Mouse (Mus musculus): ENCODE results near the gene Runx1. TPM values are rescaled to one million over a fixed set of nuclear protein-coding genes. Genes with fewer than 3 reads are reported as not detected.

Runx1 gene
- polyA plus RNA-seq, 1 experiment from 2014 or later, result 4.2 TPM

DNA sequence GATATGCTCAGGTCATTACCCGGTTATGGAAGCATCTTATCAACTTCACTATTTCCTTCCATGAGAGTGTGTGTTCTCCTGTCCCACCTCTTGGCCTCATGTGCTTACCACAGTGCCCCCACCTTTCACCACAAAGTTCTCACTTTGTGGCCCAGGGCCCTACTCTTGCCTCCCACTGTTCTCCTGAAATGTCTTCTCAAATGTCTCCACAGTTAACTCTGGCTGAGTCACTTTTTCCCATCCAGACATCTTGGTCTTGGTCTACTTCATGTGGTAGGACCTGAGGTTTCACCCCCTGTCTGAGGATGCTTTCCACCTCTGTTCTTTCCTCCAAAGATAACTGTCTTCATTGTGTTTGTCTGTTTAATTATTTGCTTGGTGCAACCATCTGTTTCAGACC lies 77.7 kb downstream of the Runx1 start:
- Histone ChIP-seq H3K9me3 (replicated peaks; ENCODE audit: control insufficient read depth, low read length) (no peaks in the 10 kb centered on the region), H3K36me3 (replicated peaks; ENCODE audit: control insufficient read depth, insufficient read depth, low read depth, low read length) (no peaks in the 10 kb centered on the region), H3K4me1 (ENCODE audit: control insufficient read depth, insufficient read depth, low read length) (no peaks in the 10 kb centered on the region), H3K4me3 (ENCODE audit: low read depth, low read length) (no peak overlapping the region), H3K9ac (replicated peaks; ENCODE audit: low read length) (no peak overlapping the region), H3K4me2 (ENCODE audit: low read depth, low read length) (no peak overlapping the region), H3K27me3 (ENCODE audit: control insufficient read depth, insufficient read depth, low read length) (no peaks in the 10 kb centered on the region), H3K27ac (replicated peaks; ENCODE audit: low read depth, low read length) (no peak overlapping the region)
- WGBS, result 89% methylated on average over 1 of the region's 1 CpGs
- no peak for ATAC-seq (replicated peaks; ENCODE audit: insufficient number of reproducible peaks, low FRiP score, low TSS enrichment, low read depth)
- DNase-seq (ENCODE audit: low spot score), result no peak

- WGBS, result 87% methylated on average over 2 of the region's 2 CpGs
- no peak overlapping the region for H3K4me2 ChIP-seq (ENCODE audit: low read depth, low read length)
- H3K4me1 ChIP-seq (ENCODE audit: control insufficient read depth, insufficient read depth, low read length), result no peaks in the 10 kb centered on the region
- H3K27ac ChIP-seq (replicated peaks; ENCODE audit: low read depth, low read length), result no peak overlapping the region
- ATAC-seq (replicated peaks; ENCODE audit: insufficient number of reproducible peaks, low FRiP score, low TSS enrichment, low read depth) (no peak), DNase-seq (ENCODE audit: low spot score) (no peak)
- H3K9ac ChIP-seq (replicated peaks; ENCODE audit: low read length), result no peak overlapping the region
- no peak overlapping the region for H3K4me3 ChIP-seq (ENCODE audit: low read depth, low read length)
- no peaks in the 10 kb centered on the region for H3K9me3 ChIP-seq (replicated peaks; ENCODE audit: control insufficient read depth, low read length)
- no peaks in the 10 kb centered on the region for H3K36me3 ChIP-seq (replicated peaks; ENCODE audit: control insufficient read depth, insufficient read depth, low read depth, low read length)
- no peaks in the 10 kb centered on the region for H3K27me3 ChIP-seq (ENCODE audit: control insufficient read depth, insufficient read depth, low read length)
These were observed 78.9 kb downstream of the Runx1 start for GRCm38 (mm10) chr16:92747062-92747461.

- Histone ChIP-seq H3K36me3 (replicated peaks; ENCODE audit: control insufficient read depth, insufficient read depth, low read depth, low read length) (no peaks in the 10 kb centered on the region), H3K9me3 (replicated peaks; ENCODE audit: control insufficient read depth, low read length) (no peaks in the 10 kb centered on the region), H3K4me2 (ENCODE audit: low read depth, low read length) (no peak overlapping the region), H3K9ac (replicated peaks; ENCODE audit: low read length) (no peak overlapping the region), H3K27ac (replicated peaks; ENCODE audit: low read depth, low read length) (no peak overlapping the region), H3K4me3 (ENCODE audit: low read depth, low read length) (no peak overlapping the region), H3K27me3 (ENCODE audit: control insufficient read depth, insufficient read depth, low read length) (no peaks in the 10 kb centered on the region), H3K4me1 (ENCODE audit: control insufficient read depth, insufficient read depth, low read length) (no peaks in the 10 kb centered on the region)
- ATAC-seq (replicated peaks; ENCODE audit: insufficient number of reproducible peaks, low FRiP score, low TSS enrichment, low read depth), result no peak
- DNase-seq (ENCODE audit: low spot score), result no peak
- 68% methylated on average over 3 of the region's 3 CpGs for whole genome bisulfite sequencing
These were observed 80.7 kb downstream of the Runx1 start for GRCm38 (mm10) chr16:92745239-92745638.

- Histone ChIP-seq H3K9ac (replicated peaks; ENCODE audit: low read length) (no peak overlapping the region), H3K4me3 (ENCODE audit: low read depth, low read length) (no peak overlapping the region), H3K27ac (replicated peaks; ENCODE audit: low read depth, low read length) (no peak overlapping the region), H3K4me2 (ENCODE audit: low read depth, low read length) (no peak overlapping the region), H3K9me3 (replicated peaks; ENCODE audit: control insufficient read depth, low read length) (no peaks in the 10 kb centered on the region), H3K4me1 (ENCODE audit: control insufficient read depth, insufficient read depth, low read length) (no peaks in the 10 kb centered on the region), H3K27me3 (ENCODE audit: control insufficient read depth, insufficient read depth, low read length) (no peaks in the 10 kb centered on the region), H3K36me3 (replicated peaks; ENCODE audit: control insufficient read depth, insufficient read depth, low read depth, low read length) (no peaks in the 10 kb centered on the region)
- WGBS, result 55% methylated on average over 12 of the region's 12 CpGs
- DNase-seq (ENCODE audit: low spot score) (peak; percentile 56), ATAC-seq (replicated peaks; ENCODE audit: insufficient number of reproducible peaks, low FRiP score, low TSS enrichment, low read depth) (no peak)
These were observed 81.7 kb downstream of the Runx1 start for GRCm38 (mm10) chr16:92744172-92744777.

- no peak overlapping the region for H3K27ac ChIP-seq (replicated peaks; ENCODE audit: low read depth, low read length)
- no peak overlapping the region for H3K4me2 ChIP-seq (ENCODE audit: low read depth, low read length)
- H3K4me3 ChIP-seq (ENCODE audit: low read depth, low read length), result no peak overlapping the region
- H3K9me3 ChIP-seq (replicated peaks; ENCODE audit: control insufficient read depth, low read length), result no peaks in the 10 kb centered on the region
- ATAC-seq (replicated peaks; ENCODE audit: insufficient number of reproducible peaks, low FRiP score, low TSS enrichment, low read depth), result no peak
- no peak for DNase-seq (ENCODE audit: low spot score)
- no peaks in the 10 kb centered on the region for H3K27me3 ChIP-seq (ENCODE audit: control insufficient read depth, insufficient read depth, low read length)
- H3K36me3 ChIP-seq (replicated peaks; ENCODE audit: control insufficient read depth, insufficient read depth, low read depth, low read length), result no peaks in the 10 kb centered on the region
- WGBS, result 71% methylated on average over 4 of the region's 4 CpGs
- H3K9ac ChIP-seq (replicated peaks; ENCODE audit: low read length), result no peak overlapping the region
- H3K4me1 ChIP-seq (ENCODE audit: control insufficient read depth, insufficient read depth, low read length), result no peaks in the 10 kb centered on the region
These were observed 82.2 kb downstream of the Runx1 start for GRCm38 (mm10) chr16:92743755-92744154.

GRCm38 (mm10) chr16:92741342-92741741 lies 84.6 kb downstream of the Runx1 start:
- no peak for DNase-seq (ENCODE audit: low spot score)

GRCm38 (mm10) chr16:92740541-92740940 lies 85.4 kb downstream of the Runx1 start:
- Histone ChIP-seq H3K9me3 (replicated peaks; ENCODE audit: control insufficient read depth, low read length) (no peaks in the 10 kb centered on the region), H3K27ac (replicated peaks; ENCODE audit: low read depth, low read length) (no peak overlapping the region), H3K9ac (replicated peaks; ENCODE audit: low read length) (no peak overlapping the region), H3K4me3 (ENCODE audit: low read depth, low read length) (no peak overlapping the region), H3K4me1 (ENCODE audit: control insufficient read depth, insufficient read depth, low read length) (no peaks in the 10 kb centered on the region), H3K4me2 (ENCODE audit: low read depth, low read length) (no peak overlapping the region), H3K36me3 (replicated peaks; ENCODE audit: control insufficient read depth, insufficient read depth, low read depth, low read length) (no peaks in the 10 kb centered on the region), H3K27me3 (ENCODE audit: control insufficient read depth, insufficient read depth, low read length) (no peaks in the 10 kb centered on the region)
- DNase-seq (ENCODE audit: low spot score) (no peak), ATAC-seq (replicated peaks; ENCODE audit: insufficient number of reproducible peaks, low FRiP score, low TSS enrichment, low read depth) (no peak)
- WGBS, result 50% methylated on average over 9 of the region's 9 CpGs

More at GRCm38 (mm10) chr16:92741342-92741741, 84.6 kb downstream of the Runx1 start:
- Histone ChIP-seq H3K9ac (replicated peaks; ENCODE audit: low read length) (no peak overlapping the region), H3K9me3 (replicated peaks; ENCODE audit: control insufficient read depth, low read length) (no peaks in the 10 kb centered on the region), H3K4me2 (ENCODE audit: low read depth, low read length) (no peak overlapping the region), H3K4me1 (ENCODE audit: control insufficient read depth, insufficient read depth, low read length) (no peaks in the 10 kb centered on the region), H3K36me3 (replicated peaks; ENCODE audit: control insufficient read depth, insufficient read depth, low read depth, low read length) (no peaks in the 10 kb centered on the region), H3K27me3 (ENCODE audit: control insufficient read depth, insufficient read depth, low read length) (no peaks in the 10 kb centered on the region), H3K4me3 (ENCODE audit: low read depth, low read length) (no peak overlapping the region), H3K27ac (replicated peaks; ENCODE audit: low read depth, low read length) (no peak overlapping the region)
- ATAC-seq (replicated peaks; ENCODE audit: insufficient number of reproducible peaks, low FRiP score, low TSS enrichment, low read depth), result no peak
- 90% methylated on average over 8 of the region's 8 CpGs for WGBS

DNA sequence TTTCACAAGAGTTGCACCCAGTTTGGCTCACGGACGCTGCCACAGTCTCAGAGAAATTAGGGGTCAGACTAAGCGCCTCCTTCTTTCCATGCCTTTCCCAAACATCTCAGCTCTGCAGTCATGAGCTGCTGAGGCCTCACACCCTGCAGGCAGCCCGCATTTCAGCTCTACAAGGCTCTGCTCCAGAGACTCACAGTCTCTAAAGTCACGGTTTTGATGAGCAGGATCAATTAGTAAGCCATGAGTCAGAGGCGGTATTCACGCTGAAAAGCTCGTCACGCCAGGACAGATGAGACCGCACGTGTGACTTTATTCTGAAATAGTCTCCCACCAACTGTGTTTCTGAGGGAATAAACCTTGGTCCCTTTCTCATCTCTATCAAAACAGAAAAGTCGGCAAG lies 86.0 kb downstream of the Runx1 start:
- no peak overlapping the region for H3K9ac ChIP-seq (replicated peaks; ENCODE audit: low read length)
- no peak overlapping the region for H3K27ac ChIP-seq (replicated peaks; ENCODE audit: low read depth, low read length)
- H3K4me2 ChIP-seq (ENCODE audit: low read depth, low read length), result no peak overlapping the region
- H3K4me1 ChIP-seq (ENCODE audit: control insufficient read depth, insufficient read depth, low read length), result no peaks in the 10 kb centered on the region
- WGBS, result 49% methylated on average over 12 of the region's 12 CpGs
- no peak overlapping the region for H3K4me3 ChIP-seq (ENCODE audit: low read depth, low read length)
- H3K9me3 ChIP-seq (replicated peaks; ENCODE audit: control insufficient read depth, low read length), result no peaks in the 10 kb centered on the region
- no peaks in the 10 kb centered on the region for H3K27me3 ChIP-seq (ENCODE audit: control insufficient read depth, insufficient read depth, low read length)
- DNase-seq (ENCODE audit: low spot score) (no peak), ATAC-seq (replicated peaks; ENCODE audit: insufficient number of reproducible peaks, low FRiP score, low TSS enrichment, low read depth) (no peak)
- no peaks in the 10 kb centered on the region for H3K36me3 ChIP-seq (replicated peaks; ENCODE audit: control insufficient read depth, insufficient read depth, low read depth, low read length)
